Comparison of ENCODE assay signal across 13 mouse cellular contexts in genomic region chr5:108866746-108867145, GRCm38 (mm10). TPM values are rescaled to one million over a fixed set of nuclear protein-coding genes. Genes with fewer than 3 reads are reported as not detected.
DNase-seq lines count a peak whose midpoint lies in the region; ATAC-seq and TF ChIP-seq lines count a peak whose summit lies in the region.
"Not testable (repeated sequence)": the region's sequence is repeated elsewhere in the genome, so short reads cannot be mapped to it uniquely, and the experiment has no call there.
"Had no signal": no experiment of that assay in that cellular context is flagged by ENCODE, and none has a peak within 500 bp of the region (broad histone marks: within the 10 kb centered on the region; RNA-seq: fewer than 3 reads in every experiment).

No protein-coding gene starts in this region.

- H3K4me1 ChIP-seq in forebrain, embryonic 10.5 days; hindbrain, postnatal 0 days (ENCODE audit: insufficient read depth, low read length); limb, embryonic 11.5 days (ENCODE audit: control insufficient read depth, insufficient read depth, low read length): not testable (repeated sequence)

- H3K4me3 ChIP-seq in forebrain, embryonic 10.5 days; hindbrain, postnatal 0 days (ENCODE audit: low read length); limb, embryonic 11.5 days (ENCODE audit: low read depth, low read length): not testable (repeated sequence)

- not testable (repeated sequence) for H3K9me3 ChIP-seq in forebrain, embryonic 10.5 days; hindbrain, postnatal 0 days (ENCODE audit: low read length); limb, embryonic 11.5 days (ENCODE audit: control insufficient read depth, low read length)

- peak; percentile 50; the same call in 1 of the 2 replicates for TF ChIP-seq CTCF in brain, embryonic 14.5 days (IDR thresholded peaks at IDR 0.05; ENCODE audit: borderline replicate concordance, extremely low read depth, insufficient read depth, insufficient read length)
- TF ChIP-seq CTCF in hindbrain, postnatal 0 days (IDR thresholded peaks at IDR 0.05; ENCODE audit: low read depth), result peak; percentile 67

- H3K36me3 ChIP-seq in forebrain, embryonic 10.5 days (replicated peaks); hindbrain, postnatal 0 days (ENCODE audit: insufficient read depth, low read length); limb, embryonic 11.5 days (ENCODE audit: control insufficient read depth, insufficient read depth, low read length): not testable (repeated sequence)

- not testable (repeated sequence) for H3K4me2 ChIP-seq in hindbrain, postnatal 0 days (ENCODE audit: low read depth, low read length); limb, embryonic 11.5 days (ENCODE audit: low read depth, severe bottlenecking)

- 0% methylated on average over 1 of the region's 1 CpGs for WGBS in forebrain, embryonic 10.5 days
- 7% methylated on average over 1 of the region's 1 CpGs for WGBS in hindbrain, postnatal 0 days
- 9% methylated on average over 1 of the region's 1 CpGs for WGBS in limb, embryonic 11.5 days

- not testable (repeated sequence) for ATAC-seq in hindbrain, postnatal 0 days; limb, embryonic 11.5 days (ENCODE audit: insufficient number of reproducible peaks, low FRiP score, low TSS enrichment, low read depth)
- ATAC-seq in megakaryocyte progenitor cell, adult 5-6 weeks (replicated peaks; ENCODE audit: poor library complexity), result peak; percentile 84

- peak; percentile 20 for DNase-seq in Muller cell, postnatal 12 days (ENCODE audit: inconsistent ontology term)
- peak; percentile 2 for DNase-seq in brain, embryonic 14.5 days (ENCODE audit: low read depth)
- peak; percentile 15 for DNase-seq in forebrain, embryonic 10.5 days (ENCODE audit: extremely low spot score, low spot score)
- DNase-seq in hindbrain, postnatal 0 days (ENCODE audit: low spot score), result peak; percentile 27
- peak; percentile 66 for DNase-seq in limb, embryonic 11.5 days (ENCODE audit: low spot score)
- DNase-seq in retina, postnatal 7 days (ENCODE audit: low read depth, low spot score), result peak; percentile 0

- H3K27me3 ChIP-seq in forebrain, embryonic 10.5 days (ENCODE audit: poor library complexity, severe bottlenecking); hindbrain, postnatal 0 days (ENCODE audit: insufficient read depth, low read length); limb, embryonic 11.5 days (ENCODE audit: control insufficient read depth, insufficient read depth, low read length): not testable (repeated sequence)

- TF ChIP-seq POLR2A in brain, embryonic 14.5 days (IDR thresholded peaks at IDR 0.05; ENCODE audit: borderline replicate concordance, extremely low read depth, insufficient read depth, insufficient read length, poor library complexity, severe bottlenecking), result not testable (repeated sequence)

- not testable (repeated sequence) for H3K27ac ChIP-seq in forebrain, embryonic 10.5 days; hindbrain, postnatal 0 days; limb, embryonic 11.5 days (replicated peaks; ENCODE audit: low read depth, low read length)

- not testable (repeated sequence) for H3K9ac ChIP-seq in hindbrain, postnatal 0 days (replicated peaks; ENCODE audit: low read length); limb, embryonic 11.5 days (ENCODE audit: low read length)

RNA-seq across cellular contexts. Expression of gene Vmn2r9, which starts 14.3 kb away (rescaled TPM):
- not detected in 2 replicates for polyA plus RNA-seq in brain, embryonic 14.5 days (2012; rRNA removed)
- not detected in 2 replicates for polyA plus RNA-seq in forebrain, embryonic 10.5 days (2016; fragmentation: Nextera tagmentation; extraction: Ambion mirVana)
- not detected in 2 replicates for total RNA-seq in hindbrain, postnatal 0 days (2014; rRNA removed)
- not detected in 2 replicates for polyA plus RNA-seq in hindbrain, postnatal 0 days (2015; fragmentation: Nextera tagmentation; extraction: Ambion mirVana)
- polyA plus RNA-seq in limb, embryonic 11.5 days (2014; fragmentation: Nextera tagmentation; extraction: Ambion mirVana), result not detected in 2 replicates
- not detected in 2 replicates for total RNA-seq in megakaryocyte progenitor cell, adult 5-6 weeks (2015)
- total RNA-seq in megakaryocyte progenitor cell, adult 5-6 weeks (2017), result not detected in 2 replicates
- total RNA-seq: gastrocnemius, postnatal 10 days had no signal
- polyA plus RNA-seq: erythroblast, embryonic 14.5 days; heart, embryonic 15.5 days; kidney, embryonic 14.5 days; lung, embryonic 15.5 days; myocyte had no signal

RNA-seq across cellular contexts. Expression of gene Vmn2r8, which starts 58.1 kb away (rescaled TPM):
- not detected in 2 replicates for polyA plus RNA-seq in brain, embryonic 14.5 days (2012; rRNA removed)
- not detected in 2 replicates for polyA plus RNA-seq in forebrain, embryonic 10.5 days (2016; fragmentation: Nextera tagmentation; extraction: Ambion mirVana)
- total RNA-seq in hindbrain, postnatal 0 days (2014; rRNA removed), result not detected in 2 replicates
- polyA plus RNA-seq in hindbrain, postnatal 0 days (2015; fragmentation: Nextera tagmentation; extraction: Ambion mirVana), result not detected in 2 replicates
- polyA plus RNA-seq in limb, embryonic 11.5 days (2014; fragmentation: Nextera tagmentation; extraction: Ambion mirVana), result not detected in 2 replicates
- not detected in 2 replicates for total RNA-seq in megakaryocyte progenitor cell, adult 5-6 weeks (2015)
- total RNA-seq in megakaryocyte progenitor cell, adult 5-6 weeks (2017), result not detected in 2 replicates
- total RNA-seq: gastrocnemius, postnatal 10 days had no signal
- polyA plus RNA-seq: erythroblast, embryonic 14.5 days; heart, embryonic 15.5 days; kidney, embryonic 14.5 days; lung, embryonic 15.5 days; myocyte had no signal

Comparison
In these comparisons a context has a peak if more than half of its experiments do, and no peak if none do; other contexts are left out.
1. DNase-seq: peak in every context shown above with its lines; median percentile 66 in limb, embryonic 11.5 days; 27 in hindbrain, postnatal 0 days; 20 in Muller cell, postnatal 12 days; 15 in forebrain, embryonic 10.5 days; 2 in brain, embryonic 14.5 days; 0 in retina, postnatal 7 days.